Mouse (Mus musculus) liver, embryonic 11.5 days (tissue): ENCODE measurements at regions not wholly inside any gene's neighbourhood (a gene's known extent, or its start where the extent isn't known, plus 50 kb on each side); places are given as distances from the start of the nearest gene placed in this dataset.

Experiments used
- ATAC-seq: fragments of 200-750 bp; cut with Nextera tagmentation; replicated peaks from 2 replicates; pipeline ENCODE4 v1.8.0; 2017; ENCODE audit warnings: moderate number of reproducible peaks, mild to moderate bottlenecking, moderate TSS enrichment, moderate library complexity; ENCODE audit not compliant: low FRiP score
- DNase-seq: peaks from one replicate; pipeline ENCODE4 v3.0.0-alpha.2; 2017; ENCODE audit warnings: low spot score
- H3K27ac ChIP-seq: fragments of 300-500 bp; sonication (generic); 2 replicates; pipeline ENCODE4 v1.5.1; 2014; ENCODE audit warnings: mild to moderate bottlenecking, low read depth, low read length, control low read depth
- H3K27me3 ChIP-seq: fragments of 300-500 bp; sonication (generic); replicated peaks from 2 replicates; pipeline ENCODE4 v1.6.1; 2014; ENCODE audit warnings: low read length, mixed read lengths; ENCODE audit not compliant: control insufficient read depth, insufficient read depth
- H3K36me3 ChIP-seq: fragments of 300-500 bp; sonication (generic); 2 replicates; pipeline ENCODE4 v1.6.1; 2014; ENCODE audit warnings: mild to moderate bottlenecking, low read length, moderate library complexity, mixed read lengths; ENCODE audit not compliant: control insufficient read depth, insufficient read depth
- H3K4me1 ChIP-seq: fragments of 300-500 bp; sonication (generic); replicated peaks from 2 replicates; pipeline ENCODE4 v1.6.1; 2014; ENCODE audit warnings: low read length, mixed read lengths; ENCODE audit not compliant: control insufficient read depth, insufficient read depth
- H3K4me2 ChIP-seq: fragments of 300-500 bp; sonication (generic); 2 replicates; pipeline ENCODE4 v1.6.1; 2014; ENCODE audit warnings: mild to moderate bottlenecking, control low read depth, moderate library complexity
- H3K4me3 ChIP-seq: fragments of 300-500 bp; sonication (generic); 2 replicates; pipeline ENCODE4 v1.5.1; 2014; ENCODE audit warnings: low read depth, low read length, control low read depth
- H3K9ac ChIP-seq: fragments of 300-500 bp; sonication (generic); 2 replicates; pipeline ENCODE4 v1.6.1; 2014; ENCODE audit warnings: low read depth, low read length, control low read depth
- H3K9me3 ChIP-seq: fragments of 300-500 bp; sonication (generic); 2 replicates; pipeline ENCODE4 v1.6.1; 2016; ENCODE audit warnings: low read length, inconsistent platforms, mixed read lengths; ENCODE audit not compliant: control insufficient read depth
- WGBS: fragments of 180-500 bp; shearing (Covaris S2); extraction: QIAGEN DNeasy Blood & Tissue Kit; methylation state at CpG from one replicate; pipeline ENCODE4 v1.1.7; 2014; 5-methylcytosine and 5-hydroxymethylcytosine counted together

- H3K9ac ChIP-seq: no peak overlapping the region
- no peaks in the 10 kb centered on the region for H3K4me1 ChIP-seq
- no peaks in the 10 kb centered on the region for H3K9me3 ChIP-seq
- no peak for DNase-seq
- H3K4me3 ChIP-seq: no peak overlapping the region
- no peaks in the 10 kb centered on the region for H3K27me3 ChIP-seq
- H3K4me2 ChIP-seq: no peak overlapping the region
- no peak for ATAC-seq
- no peaks in the 10 kb centered on the region for H3K36me3 ChIP-seq
- no peak overlapping the region for H3K27ac ChIP-seq
- 71% methylated on average over 5 of the region's 5 CpGs for WGBS
Measured at GRCm38 (mm10) chr13:6241472-6242123, 306.4 kb upstream of the Pitrm1 start.

- Histone ChIP-seq H3K9me3 (no peaks in the 10 kb centered on the region), H3K4me3 (no peak overlapping the region), H3K9ac (no peak overlapping the region), H3K27ac (no peak overlapping the region), H3K36me3 (no peaks in the 10 kb centered on the region), H3K4me1 (no peaks in the 10 kb centered on the region), H3K4me2 (no peak overlapping the region), H3K27me3 (no peaks in the 10 kb centered on the region)
- 78% methylated on average over 3 of the region's 3 CpGs for WGBS
- ATAC-seq: no peak
- DNase-seq: no peak
Measured at GRCm38 (mm10) chr13:6250106-6250505, 297.8 kb upstream of the Pitrm1 start.

DNA sequence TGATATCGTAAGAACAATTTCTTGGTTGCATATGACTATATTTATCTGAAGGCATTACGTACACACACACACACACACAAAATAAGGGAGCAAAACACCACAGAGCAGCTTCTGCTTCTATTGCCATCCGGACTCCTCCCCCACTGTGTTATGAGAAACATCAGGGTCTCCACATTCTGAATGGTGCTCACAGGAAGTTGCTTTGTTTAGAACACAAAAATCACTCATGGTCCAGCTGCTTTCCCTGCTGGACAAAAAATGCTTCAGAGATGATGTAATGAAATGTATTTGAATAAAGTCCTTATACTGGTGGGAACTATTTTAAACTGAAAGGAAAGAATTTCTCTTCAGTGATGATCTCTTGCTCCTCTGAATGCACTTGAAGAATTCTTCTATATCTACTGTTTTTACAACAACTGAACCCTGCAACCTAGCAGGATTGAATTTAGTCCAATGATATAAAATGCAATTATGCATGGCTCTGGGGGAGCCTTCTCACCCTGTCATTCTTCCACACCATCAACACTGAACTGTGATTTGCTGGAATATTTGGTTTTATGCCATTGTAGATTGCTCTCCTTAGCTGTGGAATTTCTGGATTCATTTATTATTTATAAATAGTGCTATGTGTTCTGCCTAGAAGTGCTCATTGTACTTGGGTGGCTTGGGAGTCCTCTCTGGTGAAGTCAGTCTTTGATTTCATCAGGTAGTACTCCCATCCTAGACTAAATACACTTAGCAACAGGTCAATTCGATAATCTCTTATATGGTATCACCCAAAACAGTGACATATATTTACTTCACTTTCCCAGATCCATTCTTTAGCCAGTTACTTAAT is 296.7 kb upstream of the Pitrm1 start:
- no peaks in the 10 kb centered on the region for H3K36me3 ChIP-seq
- no peaks in the 10 kb centered on the region for H3K4me1 ChIP-seq
- no peak overlapping the region for H3K9ac ChIP-seq
- no peak overlapping the region for H3K27ac ChIP-seq
- H3K9me3 ChIP-seq: no peaks in the 10 kb centered on the region
- H3K27me3 ChIP-seq: no peaks in the 10 kb centered on the region
- no peak overlapping the region for H3K4me3 ChIP-seq
- DNase-seq (no peak), ATAC-seq (no peak; the same call in 1 of the 2 replicates)
- no peak overlapping the region for H3K4me2 ChIP-seq
- whole genome bisulfite sequencing: 67% methylated on average over 4 of the region's 4 CpGs

GRCm38 (mm10) chr13:6252100-6252499 is 295.8 kb upstream of the Pitrm1 start:
- Histone ChIP-seq H3K27ac (no peak overlapping the region), H3K27me3 (no peaks in the 10 kb centered on the region)
- no peak for ATAC-seq

GRCm38 (mm10) chr13:6255303-6255702 is 292.6 kb upstream of the Pitrm1 start:
- Histone ChIP-seq H3K4me1 (no peaks in the 10 kb centered on the region), H3K36me3 (no peaks in the 10 kb centered on the region), H3K4me2 (no peak overlapping the region), H3K9me3 (no peaks in the 10 kb centered on the region), H3K27ac (no peak overlapping the region), H3K27me3 (no peaks in the 10 kb centered on the region), H3K9ac (no peak overlapping the region), H3K4me3 (no peak overlapping the region)
- no peak for DNase-seq
- WGBS: 87% methylated on average over 5 of the region's 5 CpGs
- no peak for ATAC-seq

More at GRCm38 (mm10) chr13:6252100-6252499, 295.8 kb upstream of the Pitrm1 start:
- Histone ChIP-seq H3K9ac (no peak overlapping the region), H3K4me1 (no peaks in the 10 kb centered on the region), H3K9me3 (no peaks in the 10 kb centered on the region), H3K4me2 (no peak overlapping the region), H3K36me3 (no peaks in the 10 kb centered on the region), H3K4me3 (no peak overlapping the region)
- 41% methylated on average over 3 of the region's 3 CpGs for WGBS
- no peak for DNase-seq

GRCm38 (mm10) chr13:6255728-6256496 is 292.0 kb upstream of the Pitrm1 start:
- H3K27ac ChIP-seq: no peak overlapping the region
- DNase-seq (no peak), ATAC-seq (no peak)
- no peaks in the 10 kb centered on the region for H3K9me3 ChIP-seq
- H3K4me2 ChIP-seq: no peak overlapping the region
- no peaks in the 10 kb centered on the region for H3K4me1 ChIP-seq
- no peak overlapping the region for H3K4me3 ChIP-seq
- no peaks in the 10 kb centered on the region for H3K36me3 ChIP-seq
- H3K27me3 ChIP-seq: no peaks in the 10 kb centered on the region
- H3K9ac ChIP-seq: no peak overlapping the region

GRCm38 (mm10) chr13:6258456-6258855 is 289.5 kb upstream of the Pitrm1 start:
- 63% methylated on average over 1 of the region's 1 CpGs for WGBS
- ATAC-seq: no peak
- Histone ChIP-seq H3K27me3 (no peaks in the 10 kb centered on the region), H3K9me3 (no peaks in the 10 kb centered on the region), H3K27ac (no peak overlapping the region), H3K4me1 (no peaks in the 10 kb centered on the region), H3K9ac (no peak overlapping the region), H3K4me2 (no peak overlapping the region), H3K4me3 (no peak overlapping the region), H3K36me3 (no peaks in the 10 kb centered on the region)
- no peak for DNase-seq

GRCm38 (mm10) chr13:6260321-6260865 is 287.6 kb upstream of the Pitrm1 start:
- Histone ChIP-seq H3K4me3 (no peak overlapping the region), H3K9ac (no peak overlapping the region), H3K4me2 (no peak overlapping the region), H3K27me3 (no peaks in the 10 kb centered on the region), H3K4me1 (no peaks in the 10 kb centered on the region), H3K9me3 (no peaks in the 10 kb centered on the region), H3K36me3 (no peaks in the 10 kb centered on the region), H3K27ac (no peak overlapping the region)
- DNase-seq (no peak), ATAC-seq (no peak)
- 80% methylated on average over 3 of the region's 3 CpGs for WGBS
